Mouse (Mus musculus): Measurements from ENCODE around the gene Ncapg2.
A peak's percentile ranks its signal among the peaks of the same experiment; 100 is the strongest.

Gene Ncapg2

GRCm38 (mm10) chr12:116405045-116405835 is at the start of gene Ncapg2:
Gene Ncapg2 (plus strand): TSS chr12:116405402.
- peak; percentile 99 for DNase-seq

DNA sequence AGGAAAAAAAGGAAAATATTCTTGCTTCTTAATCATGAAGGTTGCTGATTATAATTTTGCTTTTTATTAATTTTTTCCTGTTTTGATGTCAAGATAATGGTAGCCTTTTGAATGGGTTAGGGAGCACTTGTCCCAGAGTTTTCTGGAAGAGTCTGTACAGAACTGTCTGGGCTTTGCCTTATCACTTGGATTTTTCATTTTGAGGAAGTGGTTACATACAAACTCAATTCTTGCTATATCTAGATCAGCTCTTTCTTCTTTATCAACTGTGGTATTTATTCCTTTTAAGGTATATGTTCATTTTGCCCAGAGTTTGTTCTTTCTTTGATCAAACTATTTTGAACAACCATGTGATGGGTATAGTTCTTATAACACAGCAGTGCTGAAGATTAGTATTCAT is 43.1 kb upstream of the Ncapg2 start:
- DNase-seq = no peak

DNA sequence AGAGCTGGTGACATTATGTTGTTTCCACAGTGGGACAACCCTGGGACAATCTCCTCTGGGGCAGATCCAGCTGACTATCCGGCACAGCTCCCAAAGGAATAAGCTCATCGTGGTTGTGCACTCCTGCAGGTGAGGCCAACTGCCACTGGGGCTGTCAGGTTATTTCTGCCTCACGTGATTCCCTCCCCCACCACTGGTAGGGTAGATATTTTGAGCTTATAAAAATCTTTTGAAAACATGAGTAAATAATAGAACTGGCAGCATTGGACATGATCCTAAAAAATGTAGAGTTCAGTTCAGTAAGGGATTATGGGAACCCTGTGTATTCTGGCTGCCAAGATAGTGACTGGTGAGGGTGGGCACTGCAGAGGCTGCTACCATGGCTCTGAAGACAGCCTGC is 38.3 kb upstream of the Ncapg2 start:
- DNase-seq = no peak

DNA sequence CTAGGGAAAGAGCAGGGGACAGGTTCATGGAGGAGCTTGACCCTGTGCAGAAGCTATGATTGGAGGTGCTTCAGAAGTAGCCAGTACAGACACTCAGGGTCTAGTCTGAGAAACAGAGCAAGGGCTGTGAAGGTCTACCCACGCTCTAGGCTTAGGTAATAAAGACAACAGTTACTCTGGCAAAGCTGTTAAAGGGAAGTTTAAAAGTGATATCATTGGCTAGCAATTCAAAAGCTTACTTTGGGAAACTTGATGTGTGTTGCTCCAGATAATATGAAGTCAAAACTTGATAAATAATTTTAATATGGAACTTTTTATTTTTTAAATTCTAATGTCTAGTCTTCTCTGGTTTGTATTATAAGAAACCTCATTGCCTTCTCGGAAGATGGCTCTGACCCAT is 37.9 kb upstream of the Ncapg2 start:
- DNase-seq = no peak

DNA sequence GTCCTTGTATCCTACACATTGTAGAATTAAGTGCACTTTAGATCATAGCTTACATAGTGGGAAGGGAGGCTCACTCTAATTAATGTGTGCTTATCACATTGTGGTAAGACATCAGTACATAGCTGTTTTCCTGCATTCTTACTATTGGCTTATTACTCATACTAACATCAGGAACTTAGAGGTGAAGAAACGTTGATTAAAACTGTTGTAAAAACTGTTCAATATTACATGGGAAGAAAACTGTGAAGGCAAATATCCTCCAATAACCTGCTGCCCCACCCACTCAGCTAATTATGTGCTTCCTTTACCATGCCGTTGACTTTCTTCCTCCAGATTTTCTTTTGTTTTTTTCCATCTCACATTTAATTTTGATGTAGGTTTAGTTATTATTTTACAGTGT is 36.3 kb upstream of the Ncapg2 start:
- DNase-seq = no peak

DNA sequence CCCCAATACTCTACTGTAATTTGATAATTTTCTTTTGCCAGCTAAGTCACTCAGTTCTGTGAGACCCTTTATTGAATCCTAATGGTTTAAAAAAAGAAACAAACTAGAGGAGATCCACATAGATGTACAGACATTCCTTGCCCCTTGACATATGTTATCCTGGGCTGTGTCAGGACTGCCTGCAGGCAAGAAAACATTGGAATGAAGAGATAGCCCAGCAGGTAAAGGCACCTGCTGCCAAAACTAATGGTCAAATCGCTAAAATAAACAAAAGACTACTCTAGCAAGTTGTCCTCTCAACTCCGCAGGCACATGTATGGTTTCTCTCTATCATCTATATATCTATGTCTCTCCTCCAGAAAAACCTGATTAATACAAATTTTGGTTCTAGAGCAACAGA is 22.1 kb upstream of the Ncapg2 start:
- no peak for DNase-seq

DNA sequence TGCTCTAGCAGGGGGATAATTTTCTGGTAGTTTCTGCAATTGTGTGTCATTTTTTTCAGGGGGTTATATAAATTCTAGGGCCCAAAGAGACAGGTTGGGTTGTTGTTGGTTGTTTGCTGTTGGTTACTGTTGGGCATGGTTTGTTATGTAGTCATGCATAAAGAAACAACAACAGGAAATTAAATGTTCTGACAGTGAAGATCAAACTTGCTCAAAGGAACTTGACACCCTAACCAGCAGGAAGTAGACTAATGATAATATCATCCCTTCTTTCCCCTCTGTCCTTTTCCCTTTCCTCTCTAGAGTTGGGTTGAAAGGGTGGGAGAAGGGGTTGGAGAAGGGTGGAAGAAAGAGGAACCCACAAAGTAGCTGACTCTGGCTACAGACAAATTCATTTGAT is 21.2 kb upstream of the Ncapg2 start:
- no peak for DNase-seq

DNA sequence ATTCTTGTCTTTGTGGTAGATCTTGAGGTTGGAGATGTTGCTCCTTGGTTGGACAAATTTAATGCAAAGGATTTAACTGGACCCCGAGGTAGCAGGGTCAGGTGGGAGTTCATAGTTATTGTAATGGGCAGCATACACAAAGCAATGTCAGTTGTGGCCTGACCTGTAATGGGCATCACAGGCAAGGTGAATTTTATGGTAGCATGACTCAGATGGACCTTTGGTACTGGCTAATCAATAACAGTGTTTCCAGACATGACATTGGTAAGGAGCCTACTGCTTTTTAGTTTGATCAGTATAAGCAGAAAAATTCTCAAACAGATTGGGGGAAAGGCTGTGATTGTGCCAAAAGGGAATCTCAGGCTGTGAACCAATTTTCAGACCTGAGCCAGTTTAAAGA is 18.4 kb upstream of the Ncapg2 start:
- no peak for DNase-seq

DNA sequence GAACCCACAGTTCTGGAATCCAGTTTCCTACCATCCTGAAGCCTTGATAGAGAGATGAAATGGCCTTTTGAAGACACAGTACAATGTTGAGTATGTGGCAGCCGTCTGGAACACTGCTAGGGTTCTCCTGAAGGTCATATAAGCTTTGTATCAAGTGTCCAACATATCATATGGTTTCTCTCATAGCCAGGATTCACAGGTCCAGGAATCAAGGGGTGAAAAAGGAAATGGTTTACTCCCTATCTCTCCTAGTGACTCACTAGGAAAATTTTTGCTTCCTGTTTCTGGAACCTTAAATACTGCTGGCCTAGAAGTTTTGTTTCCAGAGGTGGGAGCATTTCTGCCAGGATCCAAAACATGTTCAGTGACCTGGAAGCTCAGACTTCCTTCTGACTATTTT is 15.3 kb upstream of the Ncapg2 start:
- DNase-seq = no peak

DNA sequence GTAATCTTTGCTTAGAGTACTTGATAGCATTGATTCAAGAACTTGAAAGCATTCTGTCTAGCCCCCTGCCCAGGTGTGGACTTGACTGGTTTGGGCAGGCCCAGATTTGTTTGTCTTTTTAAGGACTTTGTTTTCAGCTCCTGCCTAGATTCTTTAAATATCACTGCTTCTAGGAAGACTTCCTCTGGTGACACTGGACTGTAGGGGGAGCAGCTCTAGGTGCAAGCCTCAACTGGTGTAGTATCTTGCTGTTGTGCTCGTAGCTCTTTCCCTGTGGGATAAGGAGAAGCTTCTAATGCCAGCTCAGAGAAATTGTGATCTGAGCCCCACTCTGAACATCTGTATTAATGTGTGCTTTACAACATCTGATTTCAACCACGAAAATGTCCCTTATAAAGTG is 10.9 kb upstream of the Ncapg2 start:
- DNase-seq = no peak

- no peak for DNase-seq
Measured at GRCm38 (mm10) chr12:116395312-116395711, 9.9 kb upstream of the Ncapg2 start.

DNA sequence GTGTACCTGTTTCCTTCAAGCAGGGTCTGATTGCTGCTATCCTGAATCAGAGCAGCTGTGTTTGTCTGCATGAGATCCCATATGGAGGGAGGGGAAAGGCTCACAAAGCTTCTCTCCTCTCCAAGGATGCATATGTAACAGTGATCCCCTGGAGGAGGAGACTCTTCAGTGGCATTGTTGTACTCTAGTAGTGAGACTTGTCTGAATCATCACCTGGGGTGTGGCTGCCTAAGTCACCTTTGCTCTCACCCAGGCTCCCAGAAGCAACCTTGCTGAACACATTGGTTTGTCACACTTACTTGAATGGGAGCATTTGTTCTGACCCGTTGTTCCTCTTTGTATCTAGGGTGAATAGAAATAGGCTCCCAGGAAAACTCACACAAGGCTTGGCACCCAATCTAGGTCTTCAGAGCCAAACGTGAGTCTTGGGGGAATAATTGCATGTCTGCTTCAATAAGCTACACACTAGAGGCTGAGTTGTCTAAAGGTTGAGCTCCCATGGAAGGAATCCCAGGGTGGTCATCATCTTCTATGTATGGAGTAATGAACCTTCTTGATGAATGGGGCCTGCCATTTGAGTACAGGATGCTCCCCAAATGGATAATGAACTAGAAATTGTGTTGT is 9.0 kb upstream of the Ncapg2 start:
- no peak for DNase-seq

DNA sequence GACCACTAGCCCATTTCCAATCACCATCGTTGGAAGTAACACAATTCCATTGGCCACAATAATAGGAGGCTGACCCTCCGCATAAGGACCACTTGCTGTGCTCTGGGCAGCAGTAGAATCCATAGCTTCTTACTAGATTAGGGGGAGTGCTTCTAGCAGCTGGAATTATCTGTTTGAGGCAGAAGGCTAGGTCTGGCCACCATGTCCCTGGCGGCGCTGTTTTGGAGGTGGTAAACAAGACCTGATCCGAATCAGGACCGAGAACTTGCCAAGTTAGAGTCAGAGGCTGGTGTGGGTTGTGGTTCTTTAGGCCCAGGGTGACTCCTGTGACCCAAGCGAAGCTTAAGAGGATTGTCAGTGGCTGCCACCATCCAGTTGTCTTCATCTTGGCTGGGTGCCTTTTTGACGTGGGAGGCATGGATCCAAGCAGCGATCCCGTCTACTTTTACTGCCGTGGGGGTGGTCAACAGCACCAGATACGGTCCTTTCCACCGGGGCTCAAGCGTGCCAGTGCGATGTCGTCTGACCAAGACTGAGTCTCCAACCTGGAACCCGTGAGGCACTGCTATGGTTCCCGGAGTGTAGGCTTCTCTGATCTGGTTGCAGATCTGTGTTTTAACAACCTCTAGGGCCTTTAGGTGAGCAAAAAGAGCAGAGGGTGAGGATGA is 1.1 kb upstream of the Ncapg2 start:
- peak; percentile 4 for DNase-seq

DNA sequence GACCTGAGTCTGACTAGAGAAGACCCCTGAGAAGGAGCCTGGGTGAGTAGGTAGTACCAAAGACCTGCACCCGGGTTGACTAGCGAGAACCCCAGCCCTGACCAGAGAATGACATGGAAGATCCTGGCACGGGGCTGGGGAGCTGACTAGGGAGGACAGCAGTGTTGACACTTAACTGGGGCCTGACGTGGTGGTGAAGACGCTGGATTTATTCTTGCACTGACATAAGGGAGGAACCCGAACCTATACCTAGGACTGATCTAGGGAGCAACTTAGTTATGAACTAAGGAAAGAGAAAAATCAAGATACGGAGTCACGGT is 594 bp downstream of the Ncapg2 start:
- DNase-seq = no peak

GRCm38 (mm10) chr12:116407883-116408282 is 2.7 kb downstream of the Ncapg2 start:
- no peak for DNase-seq

DNA sequence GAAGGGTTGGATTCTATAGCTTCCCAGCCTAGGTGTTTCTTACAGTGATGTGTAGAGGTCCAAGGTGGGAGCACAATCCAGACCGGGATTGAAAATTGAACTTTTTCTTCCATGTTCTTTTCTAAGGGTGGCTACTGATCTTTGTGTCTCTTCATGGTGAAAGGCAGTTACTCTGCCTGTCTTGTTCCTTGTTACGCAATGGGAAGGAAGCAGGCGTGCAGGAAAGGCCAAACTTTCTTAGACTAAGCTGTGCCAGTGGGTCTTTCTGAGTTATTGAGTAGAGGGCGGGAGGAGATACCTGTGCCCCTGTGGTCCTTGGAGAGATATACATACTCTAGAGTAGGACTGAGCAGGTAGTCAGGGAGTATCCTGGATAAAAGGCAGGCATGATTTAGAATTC is 9.7 kb downstream of the Ncapg2 start:
- no peak for DNase-seq

GRCm38 (mm10) chr12:116416514-116416913 is 11.3 kb downstream of the Ncapg2 start:
- no peak for DNase-seq

GRCm38 (mm10) chr12:116421656-116422055 is 16.5 kb downstream of the Ncapg2 start:
- DNase-seq = no peak

DNA sequence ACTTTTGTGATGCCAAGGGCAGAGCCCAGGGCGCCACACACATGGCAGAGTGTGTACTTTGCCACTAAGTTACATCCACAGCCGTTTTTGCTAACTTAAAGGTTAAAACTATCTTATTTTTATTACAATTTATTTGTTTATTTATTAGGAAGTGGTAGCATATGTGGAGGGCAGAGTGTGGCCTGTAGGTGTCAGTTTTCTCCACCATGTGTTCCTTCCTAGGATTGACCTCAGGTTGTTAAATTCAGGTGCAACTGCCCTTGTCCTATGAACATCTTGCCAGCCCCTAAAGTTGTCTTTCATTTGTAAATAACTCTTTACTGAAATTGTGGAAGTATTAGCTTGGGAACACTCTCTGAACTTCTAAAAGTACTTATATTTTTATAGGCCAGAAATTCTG is 20.2 kb downstream of the Ncapg2 start:
- no peak for DNase-seq

GRCm38 (mm10) chr12:116433742-116434141 is 28.5 kb downstream of the Ncapg2 start:
- DNase-seq = no peak

GRCm38 (mm10) chr12:116435232-116435631 is 30.0 kb downstream of the Ncapg2 start:
- no peak for DNase-seq

- no peak for DNase-seq
Measured at GRCm38 (mm10) chr12:116436125-116436524, 30.9 kb downstream of the Ncapg2 start.

- DNase-seq = no peak
Measured at GRCm38 (mm10) chr12:116438591-116438990, 33.4 kb downstream of the Ncapg2 start.

DNA sequence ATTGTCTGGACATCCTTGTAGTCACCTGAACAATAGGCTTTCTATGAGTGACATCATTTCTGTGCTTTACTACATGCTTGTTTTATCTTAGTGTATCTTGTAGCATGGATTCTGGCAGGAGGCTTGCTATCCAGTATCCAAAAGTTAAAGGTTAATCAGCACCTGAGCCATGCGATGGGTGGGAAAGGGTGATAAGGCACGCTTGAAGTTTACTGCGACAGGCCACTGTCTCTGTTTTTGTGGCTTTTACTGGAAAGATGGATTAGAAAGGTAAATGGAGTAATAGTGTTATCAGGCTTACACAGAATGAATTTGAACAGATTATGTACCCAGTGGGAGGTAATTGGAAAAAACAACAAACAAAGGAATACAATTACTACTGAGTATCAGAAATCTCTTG is 37.0 kb downstream of the Ncapg2 start:
- DNase-seq = no peak
